Mouse (Mus musculus) thymus, postnatal 4 days (tissue): ENCODE data around the gene Tap1.
A peak's percentile ranks its signal among the peaks of the same experiment; 100 is the strongest.

Experiments used
- DNase-seq: peaks from one replicate; pipeline ENCODE4 v3.0.0; 2021

The Tap1 gene

GRCm38 (mm10) chr17:34179913-34180859 lies 7.2 kb upstream of the Tap1 start:
- DNase-seq, result no peak

- DNase-seq, result no peak
Measured at GRCm38 (mm10) chr17:34183564-34184219, 3.7 kb upstream of the Tap1 start.

- DNase-seq, result no peak
Measured at GRCm38 (mm10) chr17:34185526-34185925, 1.8 kb upstream of the Tap1 start.

- no peak for DNase-seq
Measured at GRCm38 (mm10) chr17:34186885-34187260, 480 bp upstream of the Tap1 start.

GRCm38 (mm10) chr17:34188010-34188409 lies 657 bp downstream of the Tap1 start:
- DNase-seq, result peak; percentile 68

GRCm38 (mm10) chr17:34188986-34189385 lies 1.6 kb downstream of the Tap1 start:
- peak; percentile 25 for DNase-seq

- DNase-seq, result peak; percentile 33
Measured at GRCm38 (mm10) chr17:34192852-34193251, 5.5 kb downstream of the Tap1 start.

- no peak for DNase-seq
Measured at GRCm38 (mm10) chr17:34193468-34193867, 6.1 kb downstream of the Tap1 start.

GRCm38 (mm10) chr17:34194723-34195122 lies 7.4 kb downstream of the Tap1 start:
- no peak for DNase-seq

GRCm38 (mm10) chr17:34196491-34196890 lies 9.1 kb downstream of the Tap1 start:
- DNase-seq, result peak; percentile 86

- peak; percentile 91 for DNase-seq
Measured at GRCm38 (mm10) chr17:34196941-34197894, 9.9 kb downstream of the Tap1 start, which contains the start of gene Psmb8. Gene Psmb8 (plus strand): TSS chr17:34197721.

GRCm38 (mm10) chr17:34197904-34198520 lies 10.7 kb downstream of the Tap1 start:
- peak; percentile 76 for DNase-seq

- DNase-seq, result no peak
Measured at GRCm38 (mm10) chr17:34198521-34198912, 11.2 kb downstream of the Tap1 start.

GRCm38 (mm10) chr17:34199050-34199619 lies 11.8 kb downstream of the Tap1 start:
- peak; percentile 49 for DNase-seq

- peak; percentile 55 for DNase-seq
Measured at GRCm38 (mm10) chr17:34200047-34200446, 12.7 kb downstream of the Tap1 start.

- DNase-seq, result peak; percentile 66
Measured at GRCm38 (mm10) chr17:34200772-34201505, 13.6 kb downstream of the Tap1 start.

- DNase-seq, result peak; percentile 30
Measured at GRCm38 (mm10) chr17:34201506-34202055, 14.2 kb downstream of the Tap1 start.

GRCm38 (mm10) chr17:34202760-34203442 lies 15.5 kb downstream of the Tap1 start:
- peak; percentile 19 for DNase-seq

- peak; percentile 49 for DNase-seq
Measured at GRCm38 (mm10) chr17:34203444-34203843, 16.1 kb downstream of the Tap1 start, which contains the start of gene Tap2. Gene Tap2 (plus strand): TSS chr17:34203527.
